Mouse (Mus musculus): ENCODE results near the gene Ptges3. TPM values are rescaled to one million over a fixed set of nuclear protein-coding genes. Genes with fewer than 3 reads are reported as not detected.

Gene Ptges3
- total and polyA plus RNA-seq, 3 experiments: 16.3 to 97.3 (median 96.0) TPM

GRCm38 (mm10) chr10:128095003-128095636, 36.4 kb downstream of the Ptges3 start:
- H3K27me3 ChIP-seq (ENCODE audit: control insufficient read depth, insufficient read depth, low read length): no peaks in the 10 kb centered on the region
- no peak overlapping the region for H3K9ac ChIP-seq (ENCODE audit: low read depth, low read length)
- WGBS: 65% methylated on average over 9 of the region's 9 CpGs
- DNase-seq: no peak
- H3K27ac ChIP-seq: peak overlapping the region; percentile 17; the same call in 1 of the 2 replicates
- no peak for TF ChIP-seq CTCF (IDR thresholded peaks at IDR 0.05)
- TF ChIP-seq EP300 (IDR thresholded peaks at IDR 0.05; ENCODE audit: insufficient read depth, low read depth, low read length): no peak
- no peak for TF ChIP-seq POLR2A (IDR thresholded peaks at IDR 0.05; ENCODE audit: insufficient read depth, low read depth, low read length)
- H3K4me1 ChIP-seq (ENCODE audit: control insufficient read depth, insufficient read depth, low read length): peaks cover 5% of the 10 kb centered on the region
- intact Hi-C loops (cut with DNase I): loop anchor here (10.0 kb wide), 1 partner anchor 400 kb away; the partner anchor contains the start of genes Myl6 and Myl6b
- peaks cover 6% of the 10 kb centered on the region for H3K36me3 ChIP-seq (ENCODE audit: control insufficient read depth, insufficient read depth, low read length)
- H3K79me2 ChIP-seq (replicated peaks; ENCODE audit: control insufficient read depth, insufficient read depth, low read length): peaks cover 5% of the 10 kb centered on the region
- H3K4me3 ChIP-seq: no peak overlapping the region; the same call in 1 of the 2 replicates

GRCm38 (mm10) chr10:128096313-128096692, 37.5 kb downstream of the Ptges3 start:
- no peak overlapping the region for H3K4me3 ChIP-seq
- DNase-seq: no peak
- intact Hi-C loops (cut with DNase I): loop anchor here (1.0 to 10.0 kb wide), 3 partner anchors 52 to 398 kb away; partner anchors contain the start of genes Myl6 and Myl6b
- H3K36me3 ChIP-seq (ENCODE audit: control insufficient read depth, insufficient read depth, low read length): no peaks in the 10 kb centered on the region; the same call in 1 of the 2 replicates
- peaks cover 4% of the 10 kb centered on the region for H3K4me1 ChIP-seq (ENCODE audit: control insufficient read depth, insufficient read depth, low read length)
- no peak overlapping the region; the same call in 1 of the 2 replicates for H3K27ac ChIP-seq
- no peak overlapping the region for H3K9ac ChIP-seq (ENCODE audit: low read depth, low read length)
- TF ChIP-seq EP300 (IDR thresholded peaks at IDR 0.05; ENCODE audit: insufficient read depth, low read depth, low read length): no peak
- no peak for TF ChIP-seq CTCF (IDR thresholded peaks at IDR 0.05)
- 0 out of 2 replicates have a peak, but pooled peaks have one; percentile 8 for TF ChIP-seq POLR2A (IDR thresholded peaks at IDR 0.05; ENCODE audit: insufficient read depth, low read depth, low read length)
- no peaks in the 10 kb centered on the region for H3K27me3 ChIP-seq (ENCODE audit: control insufficient read depth, insufficient read depth, low read length)
- WGBS: 31% methylated on average over 4 of the region's 4 CpGs
- peaks cover 7% of the 10 kb centered on the region for H3K79me2 ChIP-seq (replicated peaks; ENCODE audit: control insufficient read depth, insufficient read depth, low read length)

- intact Hi-C loops (cut with DNase I): loop anchor here (1.0 to 10.0 kb wide), 3 partner anchors 52 to 398 kb away; partner anchors contain the start of genes Myl6 and Myl6b
- peak; percentile 87 to 91 for DNase-seq
- Histone ChIP-seq H3K36me3 (ENCODE audit: control insufficient read depth, insufficient read depth, low read length) (peaks cover 2% of the 10 kb centered on the region; the same call in 1 of the 2 replicates), H3K79me2 (replicated peaks; ENCODE audit: control insufficient read depth, insufficient read depth, low read length) (peaks cover 7% of the 10 kb centered on the region), H3K4me1 (ENCODE audit: control insufficient read depth, insufficient read depth, low read length) (peaks cover 4% of the 10 kb centered on the region), H3K27ac (peak overlapping the region; percentile 85), H3K4me3 (peak overlapping the region; percentile 86), H3K9ac (ENCODE audit: low read depth, low read length) (peak overlapping the region; percentile 87), H3K27me3 (ENCODE audit: control insufficient read depth, insufficient read depth, low read length) (no peaks in the 10 kb centered on the region)
- WGBS: under 1% methylated on average over 83 of the region's 86 CpGs
- TF ChIP-seq EP300 (IDR thresholded peaks at IDR 0.05; ENCODE audit: insufficient read depth, low read depth, low read length) (no peak), POLR2A (IDR thresholded peaks at IDR 0.05; ENCODE audit: insufficient read depth, low read depth, low read length) (0 out of 2 replicates have a peak, but pooled peaks have one; percentile 14), CTCF (IDR thresholded peaks at IDR 0.05) (peak; percentile 49)
Measured at GRCm38 (mm10) chr10:128096693-128097586, 38.2 kb downstream of the Ptges3 start.

- no peaks in the 10 kb centered on the region for H3K27me3 ChIP-seq (ENCODE audit: control insufficient read depth, insufficient read depth, low read length)
- DNase-seq: peak; percentile 73 to 75
- TF ChIP-seq EP300 (IDR thresholded peaks at IDR 0.05; ENCODE audit: insufficient read depth, low read depth, low read length) (0 out of 2 replicates have a peak, but pooled peaks have one; percentile 15), POLR2A (IDR thresholded peaks at IDR 0.05; ENCODE audit: insufficient read depth, low read depth, low read length) (no peak)
- peak overlapping the region; percentile 87 for H3K9ac ChIP-seq (ENCODE audit: low read depth, low read length)
- WGBS: 0% methylated on average over 13 of the region's 13 CpGs
- intact Hi-C loops (cut with DNase I): loop anchor here (2.0 to 10.0 kb wide), 2 partner anchors 51 to 397 kb away; partner anchors contain the start of genes Myl6 and Myl6b
- H3K27ac ChIP-seq: peak overlapping the region; percentile 85
- H3K4me3 ChIP-seq: peak overlapping the region; percentile 86
- peaks cover 7% of the 10 kb centered on the region for H3K79me2 ChIP-seq (replicated peaks; ENCODE audit: control insufficient read depth, insufficient read depth, low read length)
- H3K36me3 ChIP-seq (ENCODE audit: control insufficient read depth, insufficient read depth, low read length): peaks cover 2% of the 10 kb centered on the region; the same call in 1 of the 2 replicates
- H3K4me1 ChIP-seq (ENCODE audit: control insufficient read depth, insufficient read depth, low read length): peaks cover 4% of the 10 kb centered on the region
Measured at GRCm38 (mm10) chr10:128097587-128097971, 38.8 kb downstream of the Ptges3 start.

GRCm38 (mm10) chr10:128110103-128110761, 51.5 kb downstream of the Ptges3 start:
- H3K36me3 ChIP-seq (ENCODE audit: control insufficient read depth, insufficient read depth, low read length): no peaks in the 10 kb centered on the region
- DNase-seq: peak in 1 of 2 experiments; percentile 36

More at GRCm38 (mm10) chr10:128110103-128110761, 51.5 kb downstream of the Ptges3 start:
- no peaks in the 10 kb centered on the region for H3K4me1 ChIP-seq (ENCODE audit: control insufficient read depth, insufficient read depth, low read length)
- peak overlapping the region; percentile 18; the same call in 1 of the 2 replicates for H3K27ac ChIP-seq
- 0 out of 2 replicates have a peak, but pooled peaks cover 1% of the 10 kb centered on the region for H3K79me2 ChIP-seq (replicated peaks; ENCODE audit: control insufficient read depth, insufficient read depth, low read length)
- H3K27me3 ChIP-seq (ENCODE audit: control insufficient read depth, insufficient read depth, low read length): no peaks in the 10 kb centered on the region
- intact Hi-C loops (cut with DNase I): no loop called here
- 70% methylated on average over 4 of the region's 4 CpGs for WGBS
- no peak overlapping the region for H3K9ac ChIP-seq (ENCODE audit: low read depth, low read length)
- TF ChIP-seq CTCF (IDR thresholded peaks at IDR 0.05): no peak
- no peak for TF ChIP-seq POLR2A (IDR thresholded peaks at IDR 0.05; ENCODE audit: insufficient read depth, low read depth, low read length)
- no peak for TF ChIP-seq EP300 (IDR thresholded peaks at IDR 0.05; ENCODE audit: insufficient read depth, low read depth, low read length)
- no peak overlapping the region for H3K4me3 ChIP-seq

All from heart, adult 2 months (tissue).